Mouse (Mus musculus): ENCODE data around the gene 4930572O03Rik. TPM values are rescaled to one million over a fixed set of nuclear protein-coding genes. Genes with fewer than 3 reads are reported as not detected.
A peak's percentile ranks its signal among the peaks of the same experiment; 100 is the strongest.
"Not testable (repeated sequence)": the region's sequence is repeated elsewhere in the genome, so short reads cannot be mapped to it uniquely, and the experiment has no call there.

Gene 4930572O03Rik
- polyA plus RNA-seq, 1 experiment from 2014 or later = not detected

GRCm38 (mm10) chr5:15606677-15607076 is 50.2 kb downstream of the 4930572O03Rik start:
- not testable (repeated sequence) for H3K36me3 ChIP-seq; H3K9ac ChIP-seq; H3K4me2 ChIP-seq (replicated peaks); H3K4me1 ChIP-seq; H3K4me3 ChIP-seq (replicated peaks); H3K27ac ChIP-seq (replicated peaks); H3K27me3 ChIP-seq; H3K9me3 ChIP-seq (replicated peaks)
- ATAC-seq (ENCODE audit: insufficient number of reproducible peaks, low FRiP score, low TSS enrichment, low read depth) = peak; percentile 72; the same call in 1 of the 2 replicates
- 59% methylated on average over 6 of the region's 6 CpGs for WGBS

GRCm38 (mm10) chr5:15603585-15603984 is 53.3 kb downstream of the 4930572O03Rik start:
- H3K27ac ChIP-seq (replicated peaks); H3K27me3 ChIP-seq; H3K36me3 ChIP-seq; H3K9me3 ChIP-seq (replicated peaks); H3K4me1 ChIP-seq; ATAC-seq (ENCODE audit: insufficient number of reproducible peaks, low FRiP score, low TSS enrichment, low read depth); H3K4me3 ChIP-seq (replicated peaks); H3K4me2 ChIP-seq (replicated peaks); H3K9ac ChIP-seq: not testable (repeated sequence)
- whole genome bisulfite sequencing = 71% methylated on average over 8 of the region's 8 CpGs

- not testable (repeated sequence) for ATAC-seq (ENCODE audit: insufficient number of reproducible peaks, low FRiP score, low TSS enrichment, low read depth); H3K4me1 ChIP-seq; H3K4me2 ChIP-seq (replicated peaks); H3K9me3 ChIP-seq (replicated peaks); H3K27ac ChIP-seq (replicated peaks); H3K4me3 ChIP-seq (replicated peaks); H3K36me3 ChIP-seq; H3K9ac ChIP-seq; H3K27me3 ChIP-seq
- WGBS = 55% methylated on average over 2 of the region's 2 CpGs
These were observed 53.9 kb downstream of the 4930572O03Rik start for GRCm38 (mm10) chr5:15603008-15603407.

- H3K27ac ChIP-seq (replicated peaks); H3K4me3 ChIP-seq (replicated peaks); H3K9me3 ChIP-seq (replicated peaks); H3K4me1 ChIP-seq; ATAC-seq (ENCODE audit: insufficient number of reproducible peaks, low FRiP score, low TSS enrichment, low read depth); H3K36me3 ChIP-seq; H3K4me2 ChIP-seq (replicated peaks); H3K27me3 ChIP-seq; H3K9ac ChIP-seq: not testable (repeated sequence)
- 54% methylated on average over 3 of the region's 3 CpGs for WGBS
These were observed 54.4 kb downstream of the 4930572O03Rik start for GRCm38 (mm10) chr5:15602424-15602947.

Other genes with a start within 250 kb of the 4930572O03Rik start
- gene Gm21149, start 180.5 kb downstream of the 4930572O03Rik start, polyA plus RNA-seq (2015; fragmentation: Nextera tagmentation; extraction: Ambion mirVana) = 0.20 and 0.25 TPM in 2 replicates
- gene Gm21190, start 127.8 kb downstream of the 4930572O03Rik start, polyA plus RNA-seq (2015; fragmentation: Nextera tagmentation; extraction: Ambion mirVana) = 0.23 TPM in 1 of 2 replicates, not detected in the other
- gene Gm21083, start 79.7 kb downstream of the 4930572O03Rik start, polyA plus RNA-seq (2015; fragmentation: Nextera tagmentation; extraction: Ambion mirVana) = not detected in 2 replicates
- gene Speer4d, start 38.0 kb downstream of the 4930572O03Rik start, polyA plus RNA-seq (2015; fragmentation: Nextera tagmentation; extraction: Ambion mirVana) = 0.33 TPM in 1 of 2 replicates, not detected in the other
- 0.16 and 0.17 TPM in 2 replicates for gene Speer4c, start 57.2 kb upstream of the 4930572O03Rik start, polyA plus RNA-seq (2015; fragmentation: Nextera tagmentation; extraction: Ambion mirVana)